Mouse (Mus musculus): ENCODE data around the gene 4930568D16Rik.

- TF ChIP-seq POLR2A (IDR thresholded peaks at IDR 0.05; ENCODE audit: low read depth, low read length) (no peak), CTCF (IDR thresholded peaks at IDR 0.05; ENCODE audit: extremely low read depth, insufficient read depth, insufficient read length, insufficient replicate concordance) (peak; percentile 67; the same call in 1 of the 2 replicates)
Observed at GRCm38 (mm10) chr2:35397590-35398173, 30.2 kb upstream of the 4930568D16Rik start.
